Mouse (Mus musculus) ES-E14 (cell line): ENCODE data around the gene Abca12. TPM values are rescaled to one million over a fixed set of nuclear protein-coding genes. Genes with fewer than 3 reads are reported as not detected.

ENCODE experiments used
- DNase-seq: peaks from one replicate; pipeline ENCODE4 v3.0.0-alpha.2; 2013; ENCODE audit warnings: low read depth, low spot score
- H3K27ac ChIP-seq: 2 replicates; pipeline ENCODE4 v1.5.1; 2012; ENCODE audit warnings: low read depth, mild to moderate bottlenecking, low read length, moderate library complexity, mixed read lengths; ENCODE audit not compliant: poor library complexity, insufficient read depth, severe bottlenecking
- H3K36me3 ChIP-seq: 2 replicates; pipeline ENCODE4 v1.6.1; 2012; ENCODE audit warnings: mild to moderate bottlenecking, low read length, moderate library complexity, mixed read lengths; ENCODE audit not compliant: control insufficient read depth, poor library complexity, insufficient read depth, severe bottlenecking
- H3K4me1 ChIP-seq, 2 experiments: fragments of 150-350 bp in 1 of 2; sonication (generic) in 1 of 2; 2 replicates each; pipeline ENCODE4 v1.6.1; 2012; ENCODE audit warnings: low read length in 2 of 2, mild to moderate bottlenecking in 1 of 2, mixed read lengths in 1 of 2; ENCODE audit not compliant: control insufficient read depth in 2 of 2, insufficient read depth in 2 of 2, poor library complexity in 1 of 2
- H3K4me3 ChIP-seq, 2 experiments: fragments of 150-350 bp in 1 of 2; sonication (generic) in 1 of 2; 2 replicates each; pipeline ENCODE4 v1.5.1; 2012; ENCODE audit warnings: low read length in 2 of 2, low read depth in 1 of 2, mild to moderate bottlenecking in 1 of 2, mixed read lengths in 1 of 2; ENCODE audit not compliant: insufficient read depth in 1 of 2, poor library complexity in 1 of 2, severe bottlenecking in 1 of 2
- H3K9ac ChIP-seq: 2 replicates; pipeline ENCODE4 v1.6.1; 2012; ENCODE audit warnings: low read depth, mild to moderate bottlenecking, low read length, mixed read lengths; ENCODE audit not compliant: poor library complexity, insufficient read depth, severe bottlenecking
- H3K9me3 ChIP-seq: fragments of 150-350 bp; sonication (generic); 2 replicates; pipeline ENCODE4 v1.6.1; 2012; ENCODE audit warnings: low read depth, mild to moderate bottlenecking, low read length; ENCODE audit not compliant: control insufficient read depth, insufficient read depth
- CHD2 ChIP-seq: IDR thresholded peaks from 2 replicates; pipeline ENCODE4 v1.6.1; 2014; ENCODE audit warnings: mild to moderate bottlenecking, low read depth, low read length, inconsistent platforms
- HCFC1 ChIP-seq: IDR thresholded peaks from 2 replicates; pipeline ENCODE4 v1.6.1; 2012; ENCODE audit warnings: low read length, inconsistent platforms, borderline replicate concordance; ENCODE audit not compliant: insufficient read depth
- MAFK ChIP-seq: IDR thresholded peaks from 2 replicates; pipeline ENCODE4 v1.6.1; 2014; ENCODE audit warnings: mild to moderate bottlenecking, low read depth, low read length, inconsistent platforms; ENCODE audit not compliant: insufficient read depth
- ZC3H11A ChIP-seq: IDR thresholded peaks from 2 replicates; pipeline ENCODE4 v1.6.1; 2012; ENCODE audit warnings: low read depth, mild to moderate bottlenecking, inconsistent platforms, low read length, borderline replicate concordance
- ZNF384 ChIP-seq: IDR thresholded peaks from 2 replicates; pipeline ENCODE4 v1.6.1; 2012; ENCODE audit warnings: low read depth, low read length, inconsistent platforms
- in situ Hi-C, 2 experiments: fragments of 600-800 bp; cut with MboI; formaldehyde crosslinking; loops; one replicate each; pipeline ENCODE4 v1.15.1; 2025; ENCODE audit warnings: low sequenced_read_pairs in 2 of 2, inconsistent platforms in 1 of 2; ENCODE audit not compliant: unreplicated experiment in 2 of 2
- total RNA-seq: library from RNA; depleted of rRNA; stranded (reverse); fragments of 300-350 nt; gene quantifications from 2 replicates; pipeline ENCODE4 v1.2.3, GENCODE M21; 2012; rRNA removed

The Abca12 gene
- total RNA-seq, 1 experiment = 0.31 TPM

DNA sequence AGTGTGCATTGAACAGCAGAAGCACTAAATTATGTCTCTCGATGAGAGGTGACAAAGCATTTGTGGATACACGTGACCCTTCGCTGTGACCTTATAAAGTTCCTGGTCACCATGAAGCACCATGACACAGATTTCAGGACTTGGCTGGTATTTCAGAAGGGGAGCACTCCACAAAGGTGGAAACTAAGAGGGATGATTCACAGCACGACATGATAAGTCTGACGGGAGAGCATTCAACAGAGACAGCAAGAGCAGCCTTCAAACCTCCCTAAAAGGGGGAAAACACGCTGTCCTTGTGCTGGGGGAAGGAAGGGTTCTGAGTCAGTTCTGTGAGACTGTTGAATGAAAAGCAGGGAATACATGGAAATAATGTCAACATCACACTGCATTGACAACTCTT is 218.5 kb downstream of the Abca12 start:
- no peak for TF ChIP-seq MAFK
- TF ChIP-seq ZC3H11A = no peak
- no peak for TF ChIP-seq CHD2
- TF ChIP-seq HCFC1 = no peak
- no peak for TF ChIP-seq ZNF384
- no peaks in the 10 kb centered on the region for H3K36me3 ChIP-seq
- H3K9me3 ChIP-seq = no peaks in the 10 kb centered on the region
- no peaks in the 10 kb centered on the region for H3K4me1 ChIP-seq
- no peak overlapping the region for H3K9ac ChIP-seq
- in situ Hi-C loops = no loop called here
- H3K27ac ChIP-seq = no peak overlapping the region
- no peak for DNase-seq
- H3K4me3 ChIP-seq = no peak overlapping the region

DNA sequence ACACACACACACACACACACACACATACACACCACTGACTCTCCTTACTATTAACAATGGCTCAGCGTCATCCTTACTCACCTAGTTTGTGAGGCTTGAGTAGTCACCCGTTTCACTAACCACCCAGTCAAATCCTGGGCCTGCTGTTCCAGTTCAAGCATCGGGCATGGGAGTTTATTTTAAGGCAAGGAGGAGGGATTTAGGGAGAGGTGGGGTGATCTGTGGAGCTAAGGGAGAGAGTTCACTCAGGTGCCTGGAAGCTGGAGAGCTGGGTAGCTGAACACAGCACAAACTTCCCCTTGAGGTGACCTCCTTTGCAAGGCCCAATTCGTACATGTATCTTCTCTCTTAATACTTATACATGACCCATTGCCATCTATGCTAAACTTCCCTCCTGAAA is 219.4 kb downstream of the Abca12 start:
- DNase-seq = no peak
- TF ChIP-seq ZNF384 (no peak), HCFC1 (no peak), MAFK (no peak), CHD2 (no peak), ZC3H11A (no peak)

GRCm38 (mm10) chr1:71193931-71194330 is 220.8 kb downstream of the Abca12 start:
- TF ChIP-seq CHD2 (no peak), ZNF384 (no peak), HCFC1 (no peak), ZC3H11A (no peak)
- Histone ChIP-seq H3K4me3 (no peak overlapping the region), H3K27ac (no peak overlapping the region), H3K9me3 (no peaks in the 10 kb centered on the region), H3K36me3 (no peaks in the 10 kb centered on the region), H3K4me1 (no peaks in the 10 kb centered on the region), H3K9ac (no peak overlapping the region)
- in situ Hi-C loops = no loop called here
- no peak for DNase-seq

More for the DNA sequence above, 219.4 kb downstream of the Abca12 start:
- H3K9ac ChIP-seq = no peak overlapping the region
- H3K36me3 ChIP-seq = no peaks in the 10 kb centered on the region
- no peaks in the 10 kb centered on the region for H3K4me1 ChIP-seq
- no peaks in the 10 kb centered on the region for H3K9me3 ChIP-seq
- no peak overlapping the region for H3K4me3 ChIP-seq
- in situ Hi-C loops = no loop called here
- H3K27ac ChIP-seq = no peak overlapping the region

Other genes with a start within 250 kb of the Abca12 start
- gene Atic, start 142.2 kb upstream of the Abca12 start, total RNA-seq = 97.7 and 127 TPM in 2 replicates
- gene Fn1, start 238.3 kb upstream of the Abca12 start, total RNA-seq = 491 and 803 TPM in 2 replicates